Mouse (Mus musculus): Measurements from ENCODE around the gene Thada. TPM values are rescaled to one million over a fixed set of nuclear protein-coding genes. Genes with fewer than 3 reads are reported as not detected.

The Thada gene
- polyA plus RNA-seq, 1 experiment from 2014 or later, result 13.8 TPM

DNA sequence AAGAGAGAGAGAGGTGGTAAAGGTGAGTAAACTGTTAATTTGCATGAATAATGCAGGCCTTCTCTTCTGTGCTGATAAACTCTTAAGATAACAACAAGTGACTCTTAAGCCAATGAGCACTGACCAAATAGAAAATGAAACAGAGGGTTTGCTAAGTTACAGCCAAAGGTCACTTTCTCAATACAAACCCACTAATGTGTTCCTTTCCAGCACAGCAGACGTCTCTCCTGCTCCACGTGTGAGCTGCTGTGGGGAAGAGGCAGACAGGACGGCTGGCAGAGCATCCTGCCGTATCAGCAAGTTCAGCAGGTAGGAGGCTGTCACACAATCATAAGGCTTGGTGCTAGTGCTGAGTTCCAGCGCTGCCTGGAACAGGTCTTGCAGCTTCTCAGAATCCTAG lies 34.0 kb downstream of the Thada start:
- no peaks in the 10 kb centered on the region for H3K9me3 ChIP-seq (ENCODE audit: control insufficient read depth, low read length)

GRCm38 (mm10) chr17:84424258-84424657 lies 41.7 kb downstream of the Thada start:
- Histone ChIP-seq H3K9ac (ENCODE audit: low read length) (no peak overlapping the region), H3K4me1 (replicated peaks; ENCODE audit: control insufficient read depth, insufficient read depth, low read length) (no peaks in the 10 kb centered on the region), H3K4me3 (ENCODE audit: low read depth, low read length) (no peak overlapping the region), H3K9me3 (ENCODE audit: control insufficient read depth, low read length) (no peaks in the 10 kb centered on the region), H3K27me3 (ENCODE audit: control insufficient read depth, insufficient read depth, low read length) (no peaks in the 10 kb centered on the region), H3K36me3 (ENCODE audit: control insufficient read depth, insufficient read depth, low read length) (no peaks in the 10 kb centered on the region; the same call in 1 of the 2 replicates), H3K27ac (ENCODE audit: low read depth, low read length) (no peak overlapping the region), H3K4me2 (ENCODE audit: low read depth, low read length, severe bottlenecking) (no peak overlapping the region)
- ATAC-seq (replicated peaks; ENCODE audit: low FRiP score) (no peak), DNase-seq (ENCODE audit: low spot score) (no peak)
- 98% methylated on average over 1 of the region's 1 CpGs for WGBS

More for the DNA sequence above, 34.0 kb downstream of the Thada start:
- no peak overlapping the region for H3K4me2 ChIP-seq (ENCODE audit: low read depth, low read length, severe bottlenecking)
- no peak for ATAC-seq (replicated peaks; ENCODE audit: low FRiP score)
- no peaks in the 10 kb centered on the region for H3K27me3 ChIP-seq (ENCODE audit: control insufficient read depth, insufficient read depth, low read length)
- DNase-seq (ENCODE audit: low spot score), result no peak
- H3K27ac ChIP-seq (ENCODE audit: low read depth, low read length), result no peak overlapping the region
- no peak overlapping the region for H3K9ac ChIP-seq (ENCODE audit: low read length)
- H3K4me3 ChIP-seq (ENCODE audit: low read depth, low read length), result no peak overlapping the region
- peaks cover 3% of the 10 kb centered on the region; the same call in 1 of the 2 replicates for H3K36me3 ChIP-seq (ENCODE audit: control insufficient read depth, insufficient read depth, low read length)
- WGBS, result 86% methylated on average over 5 of the region's 5 CpGs
- H3K4me1 ChIP-seq (replicated peaks; ENCODE audit: control insufficient read depth, insufficient read depth, low read length), result no peaks in the 10 kb centered on the region

GRCm38 (mm10) chr17:84422916-84423315 lies 43.1 kb downstream of the Thada start:
- WGBS, result 88% methylated on average over 8 of the region's 8 CpGs
- no peak overlapping the region for H3K4me3 ChIP-seq (ENCODE audit: low read depth, low read length)
- no peak overlapping the region for H3K9ac ChIP-seq (ENCODE audit: low read length)
- no peak for ATAC-seq (replicated peaks; ENCODE audit: low FRiP score)
- H3K36me3 ChIP-seq (ENCODE audit: control insufficient read depth, insufficient read depth, low read length), result no peaks in the 10 kb centered on the region; the same call in 1 of the 2 replicates
- no peak overlapping the region for H3K27ac ChIP-seq (ENCODE audit: low read depth, low read length)
- DNase-seq (ENCODE audit: low spot score), result no peak
- no peaks in the 10 kb centered on the region for H3K9me3 ChIP-seq (ENCODE audit: control insufficient read depth, low read length)
- H3K27me3 ChIP-seq (ENCODE audit: control insufficient read depth, insufficient read depth, low read length), result no peaks in the 10 kb centered on the region
- no peak overlapping the region for H3K4me2 ChIP-seq (ENCODE audit: low read depth, low read length, severe bottlenecking)
- H3K4me1 ChIP-seq (replicated peaks; ENCODE audit: control insufficient read depth, insufficient read depth, low read length), result no peaks in the 10 kb centered on the region

- H3K4me3 ChIP-seq (ENCODE audit: low read depth, low read length), result no peak overlapping the region
- no peak overlapping the region for H3K4me2 ChIP-seq (ENCODE audit: low read depth, low read length, severe bottlenecking)
- no peaks in the 10 kb centered on the region; the same call in 1 of the 2 replicates for H3K36me3 ChIP-seq (ENCODE audit: control insufficient read depth, insufficient read depth, low read length)
- ATAC-seq (replicated peaks; ENCODE audit: low FRiP score) (no peak), DNase-seq (ENCODE audit: low spot score) (no peak)
- no peaks in the 10 kb centered on the region for H3K4me1 ChIP-seq (replicated peaks; ENCODE audit: control insufficient read depth, insufficient read depth, low read length)
- H3K9ac ChIP-seq (ENCODE audit: low read length), result no peak overlapping the region
- H3K27me3 ChIP-seq (ENCODE audit: control insufficient read depth, insufficient read depth, low read length), result no peaks in the 10 kb centered on the region
- WGBS, result 84% methylated on average over 4 of the region's 4 CpGs
- no peak overlapping the region for H3K27ac ChIP-seq (ENCODE audit: low read depth, low read length)
- H3K9me3 ChIP-seq (ENCODE audit: control insufficient read depth, low read length), result no peaks in the 10 kb centered on the region
Observed at GRCm38 (mm10) chr17:84422001-84422785, 43.8 kb downstream of the Thada start.

DNA sequence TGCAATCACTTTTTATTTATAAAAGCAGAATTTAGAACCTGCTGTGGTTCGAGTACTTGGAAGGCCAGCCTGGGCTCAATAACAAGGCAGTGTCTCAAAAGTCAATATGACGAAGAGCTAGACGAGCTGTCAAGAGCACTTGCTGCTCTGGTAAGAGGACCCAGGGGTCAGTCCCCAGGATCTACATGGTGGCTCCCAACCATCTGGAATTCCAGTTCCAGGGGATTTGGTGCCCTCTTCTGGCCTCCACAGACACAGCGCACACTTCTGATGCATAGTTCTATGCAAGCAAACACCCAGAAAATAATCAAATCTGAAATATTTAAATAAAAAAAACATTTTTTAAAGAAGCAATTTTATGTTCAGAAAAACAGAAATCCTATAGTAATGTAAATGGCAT lies 45.0 kb downstream of the Thada start:
- no peak for DNase-seq (ENCODE audit: low spot score)

GRCm38 (mm10) chr17:84420276-84420639 lies 45.7 kb downstream of the Thada start:
- Histone ChIP-seq H3K9me3 (ENCODE audit: control insufficient read depth, low read length) (no peaks in the 10 kb centered on the region), H3K27ac (ENCODE audit: low read depth, low read length) (no peak overlapping the region), H3K4me3 (ENCODE audit: low read depth, low read length) (no peak overlapping the region), H3K4me1 (replicated peaks; ENCODE audit: control insufficient read depth, insufficient read depth, low read length) (no peaks in the 10 kb centered on the region), H3K9ac (ENCODE audit: low read length) (no peak overlapping the region), H3K27me3 (ENCODE audit: control insufficient read depth, insufficient read depth, low read length) (no peaks in the 10 kb centered on the region), H3K36me3 (ENCODE audit: control insufficient read depth, insufficient read depth, low read length) (no peaks in the 10 kb centered on the region; the same call in 1 of the 2 replicates), H3K4me2 (ENCODE audit: low read depth, low read length, severe bottlenecking) (no peak overlapping the region)
- DNase-seq (ENCODE audit: low spot score) (no peak), ATAC-seq (replicated peaks; ENCODE audit: low FRiP score) (no peak)
- WGBS, result 89% methylated on average over 3 of the region's 3 CpGs

More for the DNA sequence above, 45.0 kb downstream of the Thada start:
- Histone ChIP-seq H3K27me3 (ENCODE audit: control insufficient read depth, insufficient read depth, low read length) (no peaks in the 10 kb centered on the region), H3K9ac (ENCODE audit: low read length) (no peak overlapping the region), H3K4me1 (replicated peaks; ENCODE audit: control insufficient read depth, insufficient read depth, low read length) (no peaks in the 10 kb centered on the region), H3K9me3 (ENCODE audit: control insufficient read depth, low read length) (no peaks in the 10 kb centered on the region), H3K4me3 (ENCODE audit: low read depth, low read length) (no peak overlapping the region), H3K27ac (ENCODE audit: low read depth, low read length) (no peak overlapping the region), H3K4me2 (ENCODE audit: low read depth, low read length, severe bottlenecking) (no peak overlapping the region), H3K36me3 (ENCODE audit: control insufficient read depth, insufficient read depth, low read length) (no peaks in the 10 kb centered on the region; the same call in 1 of the 2 replicates)
- ATAC-seq (replicated peaks; ENCODE audit: low FRiP score), result no peak
- WGBS, result 96% methylated on average over 4 of the region's 4 CpGs

DNA sequence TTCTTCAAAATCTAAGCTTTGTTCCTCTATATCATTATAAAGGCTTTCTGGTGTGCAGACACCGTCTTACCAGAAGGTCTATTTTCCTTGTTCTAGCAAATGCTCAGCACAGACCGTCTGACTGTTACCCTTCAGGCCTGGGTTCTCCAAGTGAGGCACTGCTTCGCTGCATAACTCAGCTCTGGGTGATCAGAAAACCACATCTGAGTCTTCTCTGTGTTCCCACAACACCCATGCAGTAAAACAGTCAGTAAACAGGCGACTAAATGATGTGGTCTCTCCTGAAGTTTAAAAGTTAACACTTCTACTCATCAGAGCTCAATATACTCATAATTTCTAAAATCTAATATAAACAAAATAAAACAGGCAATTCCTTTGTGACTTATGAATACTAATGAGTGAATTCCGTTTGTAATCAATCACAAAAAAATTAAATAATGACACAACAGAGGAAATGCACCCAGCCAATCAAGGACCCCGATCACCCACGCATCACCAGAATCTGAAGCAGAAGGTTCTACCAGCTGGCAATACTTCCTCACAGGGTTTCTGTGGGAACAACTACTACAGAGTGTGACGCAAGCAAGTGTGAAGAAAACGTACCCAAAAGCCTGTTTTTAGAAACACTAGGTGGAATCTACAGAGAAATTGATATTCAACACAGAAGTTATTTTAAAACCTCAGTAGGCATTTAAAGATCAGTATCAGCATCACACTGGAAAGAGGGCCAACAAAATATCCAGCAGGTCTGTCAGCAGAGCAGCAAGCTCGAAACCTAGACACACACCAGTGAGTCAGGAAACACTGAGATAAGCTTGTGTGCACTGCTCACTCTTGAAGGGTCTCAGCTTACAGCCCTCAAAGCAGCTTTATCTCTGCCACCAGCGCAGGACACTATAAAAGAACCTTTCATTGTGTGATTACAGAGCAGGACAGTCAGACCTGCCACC lies 46.4 kb downstream of the Thada start:
- H3K36me3 ChIP-seq (ENCODE audit: control insufficient read depth, insufficient read depth, low read length), result no peaks in the 10 kb centered on the region; the same call in 1 of the 2 replicates
- no peak overlapping the region for H3K4me2 ChIP-seq (ENCODE audit: low read depth, low read length, severe bottlenecking)
- no peaks in the 10 kb centered on the region for H3K4me1 ChIP-seq (replicated peaks; ENCODE audit: control insufficient read depth, insufficient read depth, low read length)
- WGBS, result 83% methylated on average over 11 of the region's 11 CpGs
- ATAC-seq (replicated peaks; ENCODE audit: low FRiP score) (no peak), DNase-seq (ENCODE audit: low spot score) (no peak)
- H3K9ac ChIP-seq (ENCODE audit: low read length), result no peak overlapping the region
- H3K27me3 ChIP-seq (ENCODE audit: control insufficient read depth, insufficient read depth, low read length), result no peaks in the 10 kb centered on the region
- H3K9me3 ChIP-seq (ENCODE audit: control insufficient read depth, low read length), result no peaks in the 10 kb centered on the region
- H3K27ac ChIP-seq (ENCODE audit: low read depth, low read length), result no peak overlapping the region
- no peak overlapping the region for H3K4me3 ChIP-seq (ENCODE audit: low read depth, low read length)

DNA sequence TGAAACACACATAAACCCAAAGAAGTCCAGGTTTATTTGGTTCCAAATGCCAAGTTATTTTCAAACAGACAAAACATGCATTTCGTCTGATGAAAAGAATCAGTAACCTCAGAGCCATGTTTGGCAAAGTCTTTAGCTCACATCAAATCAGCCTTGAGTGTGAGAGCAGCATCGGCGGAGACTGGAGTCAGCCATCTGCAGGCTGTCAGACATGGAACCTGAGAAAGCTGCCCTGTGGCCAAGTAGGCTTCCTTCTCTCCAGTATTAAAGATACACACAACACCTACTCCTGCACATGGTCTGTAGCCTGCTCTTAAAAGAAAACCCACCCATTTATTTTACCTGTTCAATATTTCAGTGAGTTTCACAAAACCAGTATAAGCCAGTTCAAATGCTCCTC lies 50.1 kb downstream of the Thada start:
- Histone ChIP-seq H3K9me3 (ENCODE audit: control insufficient read depth, low read length) (no peaks in the 10 kb centered on the region), H3K27me3 (ENCODE audit: control insufficient read depth, insufficient read depth, low read length) (no peaks in the 10 kb centered on the region), H3K36me3 (ENCODE audit: control insufficient read depth, insufficient read depth, low read length) (no peaks in the 10 kb centered on the region; the same call in 1 of the 2 replicates), H3K4me2 (ENCODE audit: low read depth, low read length, severe bottlenecking) (no peak overlapping the region), H3K9ac (ENCODE audit: low read length) (no peak overlapping the region), H3K4me3 (ENCODE audit: low read depth, low read length) (no peak overlapping the region), H3K4me1 (replicated peaks; ENCODE audit: control insufficient read depth, insufficient read depth, low read length) (no peaks in the 10 kb centered on the region), H3K27ac (ENCODE audit: low read depth, low read length) (no peak overlapping the region)
- 84% methylated on average over 3 of the region's 3 CpGs for WGBS
- DNase-seq (ENCODE audit: low spot score), result no peak
- ATAC-seq (replicated peaks; ENCODE audit: low FRiP score), result no peak
